Mouse (Mus musculus) myocyte (in vitro differentiated cells): Measurements from ENCODE around the gene Pogz. TPM values are rescaled to one million over a fixed set of nuclear protein-coding genes. Genes with fewer than 3 reads are reported as not detected.
"Not testable (repeated sequence)": the region's sequence is repeated elsewhere in the genome, so short reads cannot be mapped to it uniquely, and the experiment has no call there.

Source experiments
- H3K27me3 ChIP-seq: one replicate; pipeline ENCODE4 v1.6.1; 2011; ENCODE audit not compliant: control insufficient read depth, insufficient read depth, insufficient read length
- H3K36me3 ChIP-seq: one replicate; pipeline ENCODE4 v1.6.1; 2011; ENCODE audit not compliant: control insufficient read depth, insufficient read depth
- H3K4me2 ChIP-seq: one replicate; pipeline ENCODE4 v1.6.1; 2011; ENCODE audit warnings: low read depth, control low read depth
- H3K4me3 ChIP-seq: one replicate; pipeline ENCODE4 v1.5.1; 2011; ENCODE audit warnings: mild to moderate bottlenecking, control low read depth, moderate library complexity
- H3K79me2 ChIP-seq: one replicate; pipeline ENCODE4 v1.6.1; 2011; ENCODE audit not compliant: control insufficient read depth, insufficient read depth
- H3ac ChIP-seq: one replicate; pipeline ENCODE4 v1.6.1; 2011; ENCODE audit not compliant: control insufficient read depth, insufficient read length
- CEBPB ChIP-seq: IDR thresholded peaks from 2 replicates; pipeline ENCODE4 v1.6.1; 2011; ENCODE audit warnings: mild to moderate bottlenecking, moderate library complexity; ENCODE audit not compliant: poor library complexity, insufficient read depth, severe bottlenecking
- E2F4 ChIP-seq: IDR thresholded peaks from one replicate; pipeline ENCODE4 v1.6.1; 2011; ENCODE audit warnings: mild to moderate bottlenecking, control low read depth, moderate library complexity; ENCODE audit not compliant: insufficient read depth
- MAX ChIP-seq: IDR thresholded peaks from one replicate; pipeline ENCODE4 v1.6.1; 2011; ENCODE audit warnings: low read depth, mild to moderate bottlenecking, control low read depth
- MYOD1 ChIP-seq, 3 experiments: IDR thresholded peaks; one replicate each; pipeline ENCODE4 v1.6.1; 2011; ENCODE audit warnings: control low read depth in 2 of 3, low read depth in 2 of 3, mild to moderate bottlenecking in 2 of 3, moderate library complexity in 1 of 3; ENCODE audit not compliant: insufficient read length in 2 of 3, control insufficient read depth in 1 of 3
- MYOG ChIP-seq, 3 experiments: IDR thresholded peaks; one replicate each; pipeline ENCODE4 v1.6.1; 2011; ENCODE audit warnings: control low read depth in 2 of 3, low read depth in 2 of 3, mild to moderate bottlenecking in 2 of 3; ENCODE audit not compliant: insufficient read length in 2 of 3, control insufficient read depth in 1 of 3, insufficient read depth in 1 of 3
- POLR2A ChIP-seq: IDR thresholded peaks from one replicate; pipeline ENCODE4 v1.6.1; 2011; ENCODE audit warnings: low read depth, mild to moderate bottlenecking, control low read depth, moderate library complexity; ENCODE audit not compliant: insufficient read length
- POLR2AphosphoS2 ChIP-seq: IDR thresholded peaks from one replicate; pipeline ENCODE4 v1.6.1; 2011; ENCODE audit warnings: low read depth, control low read depth; ENCODE audit not compliant: insufficient read length
- REST ChIP-seq: IDR thresholded peaks from one replicate; pipeline ENCODE4 v1.6.1; 2011; ENCODE audit warnings: mild to moderate bottlenecking, control low read depth, moderate library complexity; ENCODE audit not compliant: insufficient read depth, insufficient read length
- SRF ChIP-seq: IDR thresholded peaks from one replicate; pipeline ENCODE4 v1.6.1; 2011; ENCODE audit warnings: low read depth; ENCODE audit not compliant: control insufficient read depth, insufficient read length
- TCF12 ChIP-seq: IDR thresholded peaks from one replicate; pipeline ENCODE4 v1.6.1; 2011; ENCODE audit warnings: mild to moderate bottlenecking, control low read depth; ENCODE audit not compliant: poor library complexity, insufficient read depth, severe bottlenecking
- TCF3 ChIP-seq: IDR thresholded peaks from one replicate; pipeline ENCODE4 v1.6.1; 2011; ENCODE audit warnings: low read depth, control low read depth; ENCODE audit not compliant: insufficient read length
- USF1 ChIP-seq: IDR thresholded peaks from one replicate; pipeline ENCODE4 v1.6.1; 2011; ENCODE audit warnings: low read depth, mild to moderate bottlenecking, control low read depth, moderate library complexity
- polyA plus RNA-seq: library from polyadenylated mRNA; unstranded; fragments of >200 nt; fragmentation: generic; extraction: Trizol; gene quantifications from one replicate; pipeline ENCODE4 v1.2.1, GENCODE M21; 2012; ENCODE audit warnings: missing spikeins

Gene Pogz
- polyA plus RNA-seq, 1 experiment: 11.5 TPM

DNA sequence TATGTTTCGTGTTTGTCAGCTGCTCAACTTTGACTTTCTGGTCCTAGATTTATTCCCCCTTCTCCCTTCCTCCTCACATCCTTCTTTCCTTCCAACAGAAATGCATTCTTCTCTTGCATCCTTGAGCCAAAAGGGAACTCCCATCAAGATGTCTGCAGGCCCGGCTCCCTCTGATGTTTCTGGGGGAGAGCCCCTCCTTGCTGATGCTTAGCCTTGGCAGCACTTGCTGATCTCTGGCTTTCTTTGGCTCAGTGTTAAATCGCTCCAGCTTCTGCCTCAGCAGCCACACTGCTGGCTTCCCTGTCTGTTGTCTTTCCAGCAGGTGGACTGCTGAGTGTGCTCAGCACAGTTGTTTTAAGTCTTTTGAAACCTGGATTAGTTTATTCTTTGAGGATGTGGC lies 83.7 kb downstream of the Pogz start:
- peaks cover 28% of the 10 kb centered on the region for H3K27me3 ChIP-seq
- no peaks in the 10 kb centered on the region for H3K36me3 ChIP-seq
- no peak overlapping the region for H3K4me2 ChIP-seq
- no peak overlapping the region for H3K4me3 ChIP-seq
- no peaks in the 10 kb centered on the region for H3K79me2 ChIP-seq
- no peak overlapping the region for H3ac ChIP-seq
- no peak for TF ChIP-seq POLR2A

DNA sequence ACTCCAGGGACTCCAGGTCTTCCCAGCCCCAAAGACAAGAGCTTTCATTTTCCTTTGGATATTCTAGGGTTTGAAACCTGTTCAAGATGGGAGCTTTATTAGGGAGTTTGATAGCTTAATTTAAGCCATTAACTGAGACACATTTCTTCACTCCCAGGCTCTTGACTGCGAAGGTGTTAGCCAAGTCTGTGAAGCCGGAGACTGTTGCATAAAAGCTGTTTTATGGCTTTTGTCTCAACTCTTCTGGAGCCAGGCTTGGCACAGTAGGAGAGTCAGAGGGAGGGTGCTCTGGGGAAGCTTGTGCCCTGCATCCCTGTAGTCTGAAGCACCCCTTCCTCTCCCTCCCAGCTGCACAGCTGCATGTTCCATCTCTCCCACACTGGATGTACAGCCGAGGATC lies 85.0 kb downstream of the Pogz start:
- Histone ChIP-seq H3K4me2 (no peak overlapping the region), H3K4me3 (no peak overlapping the region), H3K79me2 (no peaks in the 10 kb centered on the region), H3K36me3 (no peaks in the 10 kb centered on the region), H3ac (no peak overlapping the region), H3K27me3 (peaks cover 28% of the 10 kb centered on the region)
- TF ChIP-seq CEBPB (no peak), REST (no peak), E2F4 (no peak), USF1 (no peak), TCF12 (no peak), MYOG (IDR thresholded peaks at IDR 0.05; ENCODE audit: control insufficient read depth in 1 of 3, insufficient read depth in 1 of 3, insufficient read length in 2 of 3, low read depth in 2 of 3) (no peak), MAX (no peak), POLR2AphosphoS2 (no peak), TCF3 (no peak), POLR2A (no peak), SRF (no peak), MYOD1 (IDR thresholded peaks at IDR 0.05; ENCODE audit: control insufficient read depth in 1 of 3, insufficient read length in 2 of 3, low read depth in 2 of 3) (no peak)

DNA sequence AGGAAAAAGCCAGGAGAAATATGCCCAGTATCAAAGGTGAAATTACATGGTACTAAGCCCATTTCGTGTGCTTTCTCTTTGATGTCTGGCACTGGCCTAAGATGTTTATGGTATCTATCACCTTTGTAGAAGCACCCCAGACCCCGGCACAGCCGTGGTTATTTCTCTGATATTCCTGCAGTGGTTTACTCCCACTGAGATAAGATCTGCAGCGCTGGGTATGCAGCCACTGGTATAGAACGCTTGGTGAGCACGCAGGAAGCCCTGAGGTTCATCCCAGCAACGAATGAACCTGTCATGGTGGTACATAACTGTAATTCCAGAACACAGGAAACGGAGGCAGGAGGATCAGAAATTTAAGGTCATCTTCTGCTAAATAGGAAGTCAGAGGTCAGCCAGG lies 87.3 kb downstream of the Pogz start:
- TF ChIP-seq TCF3 (no peak), POLR2AphosphoS2 (no peak), MYOD1 (IDR thresholded peaks at IDR 0.05; ENCODE audit: control insufficient read depth in 1 of 3, insufficient read length in 2 of 3, low read depth in 2 of 3) (no peak), MAX (no peak), REST (no peak), TCF12 (no peak), USF1 (no peak), POLR2A (no peak), CEBPB (no peak), SRF (no peak), E2F4 (no peak), MYOG (IDR thresholded peaks at IDR 0.05; ENCODE audit: control insufficient read depth in 1 of 3, insufficient read depth in 1 of 3, insufficient read length in 2 of 3, low read depth in 2 of 3) (no peak)
- H3ac ChIP-seq: no peak overlapping the region
- no peaks in the 10 kb centered on the region for H3K36me3 ChIP-seq
- H3K79me2 ChIP-seq: no peaks in the 10 kb centered on the region
- no peak overlapping the region for H3K4me2 ChIP-seq
- no peak overlapping the region for H3K4me3 ChIP-seq
- H3K27me3 ChIP-seq: peaks cover 26% of the 10 kb centered on the region

DNA sequence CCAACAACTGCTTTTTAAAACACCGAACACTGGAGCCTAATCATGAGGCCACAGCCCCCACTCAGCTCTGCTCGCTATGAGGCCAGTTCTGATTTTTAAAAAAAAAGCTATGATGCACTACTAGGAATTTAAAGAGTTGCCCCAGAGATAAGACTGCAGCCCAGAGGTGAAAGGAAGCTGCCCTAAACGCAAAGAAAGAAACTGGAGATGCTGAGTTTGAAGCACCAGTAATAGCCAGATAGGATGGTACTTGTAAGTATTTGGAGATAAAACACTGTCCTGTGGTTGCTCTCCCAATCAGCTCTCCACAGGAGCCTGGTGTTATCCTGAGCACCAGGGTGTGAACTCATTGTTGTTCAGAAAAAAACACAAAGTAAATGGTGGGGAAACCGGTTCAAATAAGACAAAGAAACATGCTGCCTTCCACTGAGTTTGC lies 89.0 kb downstream of the Pogz start:
- H3K4me3 ChIP-seq, H3ac ChIP-seq, H3K79me2 ChIP-seq, H3K4me2 ChIP-seq, H3K36me3 ChIP-seq: not testable (repeated sequence)
- H3K27me3 ChIP-seq: peaks cover 16% of the 10 kb centered on the region

DNA sequence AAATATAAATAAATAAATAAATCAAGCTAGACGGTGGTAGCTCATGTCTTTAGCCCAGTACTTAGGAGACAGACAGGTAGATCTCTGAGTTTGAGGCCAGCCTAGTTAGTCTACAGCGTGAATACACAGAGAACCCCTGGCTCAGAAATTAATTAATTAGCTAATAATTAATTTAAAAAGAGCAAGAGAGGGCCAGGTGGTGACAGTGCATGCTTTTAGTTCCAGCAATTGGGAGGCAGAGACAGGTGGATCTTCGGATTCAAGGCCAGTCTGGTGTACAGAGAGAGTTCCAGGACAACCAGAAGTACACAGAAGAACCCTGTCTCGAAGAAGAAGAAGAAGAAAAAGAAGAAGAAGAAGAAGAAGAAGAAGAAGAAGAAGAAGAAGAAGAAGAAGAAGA lies 91.6 kb downstream of the Pogz start:
- not testable (repeated sequence) for H3K36me3 ChIP-seq, H3K27me3 ChIP-seq, H3K4me3 ChIP-seq, H3K79me2 ChIP-seq, H3K4me2 ChIP-seq, H3ac ChIP-seq

DNA sequence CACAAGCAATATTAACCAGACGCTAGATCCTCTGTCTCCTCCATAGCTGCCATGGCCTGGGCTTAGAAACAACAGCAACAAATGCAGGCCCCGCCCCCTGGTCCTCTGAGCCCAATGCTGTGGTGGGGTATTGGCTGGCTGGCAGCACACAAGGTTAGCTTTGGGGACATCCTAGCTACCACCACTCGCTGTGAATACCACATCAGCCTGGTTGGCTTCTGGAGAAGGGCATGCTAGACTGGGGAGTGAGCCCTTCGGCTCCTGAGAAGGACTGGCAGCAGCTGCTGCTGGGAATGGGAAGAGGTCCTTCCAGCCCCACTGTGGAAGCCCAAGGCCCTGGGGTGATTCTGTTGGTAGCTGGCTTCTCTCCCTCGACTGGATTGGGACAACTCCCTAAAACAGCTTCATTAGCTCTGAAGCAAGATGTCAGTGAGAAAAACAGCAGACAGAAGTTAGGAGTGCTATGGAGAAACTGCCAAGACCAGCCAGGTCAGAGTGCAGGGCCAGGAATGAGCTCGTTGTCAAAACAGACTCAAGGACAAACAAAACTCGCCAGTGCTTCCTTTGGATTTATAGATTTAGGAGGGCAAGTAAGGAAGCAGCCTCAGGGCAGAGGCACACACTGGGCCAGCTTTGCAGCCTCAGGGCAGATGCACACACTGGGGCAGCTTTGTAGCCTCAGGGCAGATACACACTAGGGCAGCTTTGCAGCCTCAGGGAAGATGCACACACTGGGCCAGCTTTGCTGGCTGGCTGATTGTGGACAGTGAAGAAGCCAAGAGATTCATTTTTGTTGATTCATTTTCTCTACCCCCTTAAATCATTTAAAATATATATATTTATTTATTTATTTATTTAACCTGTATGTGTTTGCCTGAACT lies 93.3 kb downstream of the Pogz start:
- H3ac ChIP-seq, H3K79me2 ChIP-seq, H3K4me3 ChIP-seq, H3K4me2 ChIP-seq, H3K36me3 ChIP-seq, H3K27me3 ChIP-seq: not testable (repeated sequence)

DNA sequence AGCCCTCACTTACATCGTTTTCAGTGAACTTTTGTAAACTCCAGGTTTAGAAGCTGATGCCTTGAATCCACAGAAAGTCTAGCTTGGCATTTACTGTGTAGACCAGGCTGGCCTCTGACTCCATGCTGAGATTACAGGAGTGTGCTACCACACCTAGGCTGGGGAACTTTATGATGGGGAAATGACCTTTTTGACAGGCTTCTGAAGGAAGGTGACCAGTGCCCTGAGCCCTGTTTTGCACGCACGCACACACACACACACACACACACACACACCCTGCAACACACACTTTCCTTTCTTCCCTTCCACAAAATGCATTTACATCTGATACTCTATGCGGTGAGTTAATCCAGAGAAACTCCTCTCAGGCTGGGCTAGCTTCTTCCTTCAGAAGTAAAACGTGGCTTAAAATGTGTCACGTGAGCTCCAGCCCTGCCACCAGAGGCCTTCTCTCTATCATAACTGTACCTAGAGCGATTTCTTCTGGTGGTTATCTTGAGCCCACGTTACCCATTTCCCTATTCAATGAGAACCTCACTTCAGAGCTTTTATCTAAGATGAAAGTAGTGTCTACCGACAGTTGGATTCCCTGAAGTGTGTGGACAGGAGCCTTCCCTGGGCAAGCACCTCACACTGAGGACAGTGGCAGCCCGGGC lies 94.2 kb downstream of the Pogz start:
- H3K27me3 ChIP-seq, H3K36me3 ChIP-seq, H3K79me2 ChIP-seq, H3K4me2 ChIP-seq, H3ac ChIP-seq, H3K4me3 ChIP-seq: not testable (repeated sequence)
